Mouse (Mus musculus): ENCODE data around the gene Olfml1.

Gene Olfml1

DNA sequence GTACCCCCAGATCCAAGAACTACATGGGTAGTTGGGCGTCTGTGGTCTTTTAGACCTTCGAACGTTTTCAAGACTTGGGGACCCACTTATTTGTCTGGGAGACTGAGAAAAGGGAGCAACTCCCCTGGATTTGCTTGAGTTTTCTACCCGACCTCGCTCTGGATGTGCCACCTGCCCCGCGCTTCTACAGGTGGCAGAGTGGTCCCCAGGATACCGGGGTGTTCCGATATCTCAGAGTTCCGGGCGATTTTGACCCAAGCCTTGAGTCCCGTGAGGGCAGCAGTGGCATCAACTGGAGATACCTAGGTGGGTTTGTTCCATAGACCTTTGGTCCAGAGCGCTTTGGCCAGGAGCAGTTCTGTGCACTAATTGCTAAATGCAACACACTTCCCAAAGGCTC lies 28.2 kb downstream of the Olfml1 start:
- DNase-seq: no peak

- no peak for DNase-seq
Measured at GRCm38 (mm10) chr7:107596753-107597152, 29.5 kb downstream of the Olfml1 start.

DNA sequence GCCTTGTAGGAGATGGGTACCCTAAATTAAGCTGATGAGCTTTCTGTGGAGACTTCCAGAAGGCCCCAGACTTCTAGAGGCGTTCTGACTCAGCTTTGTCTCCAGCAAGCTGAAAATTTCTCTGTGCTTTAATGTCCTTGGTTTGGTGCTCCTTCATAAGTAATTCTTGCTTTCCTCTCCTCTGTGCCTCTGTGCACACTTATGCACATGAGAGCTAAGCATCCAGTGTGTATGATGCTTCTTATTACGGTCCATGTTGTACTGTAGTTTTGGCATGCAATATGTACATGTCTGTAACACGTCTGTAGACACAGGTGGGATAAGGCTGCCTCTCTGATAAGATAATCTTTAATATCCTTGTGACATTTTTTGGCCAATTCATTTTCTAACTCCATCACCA lies 30.7 kb downstream of the Olfml1 start:
- DNase-seq: no peak

GRCm38 (mm10) chr7:107600651-107601050 lies 33.4 kb downstream of the Olfml1 start:
- DNase-seq: no peak

DNA sequence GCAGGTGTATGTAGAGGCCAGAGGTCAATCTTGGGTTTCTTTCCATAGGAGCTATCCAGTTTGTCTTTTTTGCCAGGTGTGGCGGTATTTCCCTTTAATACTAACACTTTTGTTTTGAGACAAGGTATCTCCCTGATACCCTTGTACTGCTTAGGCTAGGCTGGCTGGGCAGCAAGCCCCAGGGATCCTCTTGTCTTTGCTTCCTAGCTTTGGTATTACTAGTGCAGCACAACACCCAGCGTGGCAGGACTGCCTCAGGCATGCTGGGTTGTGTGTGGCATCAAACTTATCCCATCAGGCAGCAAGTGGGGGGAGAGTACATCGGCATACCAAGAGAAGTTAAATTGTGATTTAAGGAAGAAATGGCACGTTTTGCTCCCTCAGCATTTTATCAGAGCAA lies 35.3 kb downstream of the Olfml1 start:
- no peak for DNase-seq

GRCm38 (mm10) chr7:107602913-107603312 lies 35.7 kb downstream of the Olfml1 start:
- DNase-seq: no peak

DNA sequence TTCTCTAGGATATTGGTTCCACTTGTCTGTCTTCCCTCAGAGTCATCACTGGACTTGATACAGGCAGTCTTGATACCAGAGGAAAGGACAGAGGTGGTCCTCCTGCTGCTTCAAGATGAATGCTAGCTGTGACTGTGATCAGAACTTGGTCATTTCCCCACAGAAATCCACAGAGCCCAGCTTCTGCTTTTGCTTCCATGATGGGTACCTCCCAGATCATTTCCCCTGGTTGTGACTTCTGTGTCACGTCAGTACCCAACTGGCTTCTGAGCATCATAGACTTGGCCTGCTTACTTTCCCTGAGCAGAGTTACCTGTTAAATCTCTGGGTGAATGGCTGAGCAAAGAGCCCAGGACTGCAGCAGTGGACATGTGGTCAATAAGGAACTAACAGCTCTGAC lies 40.5 kb downstream of the Olfml1 start:
- DNase-seq: no peak

- DNase-seq: no peak
Measured at GRCm38 (mm10) chr7:107609622-107610255, 42.5 kb downstream of the Olfml1 start.

- no peak for DNase-seq
Measured at GRCm38 (mm10) chr7:107610880-107611279, 43.6 kb downstream of the Olfml1 start.

GRCm38 (mm10) chr7:107618028-107618992 lies 51.1 kb downstream of the Olfml1 start:
- DNase-seq: no peak

DNA sequence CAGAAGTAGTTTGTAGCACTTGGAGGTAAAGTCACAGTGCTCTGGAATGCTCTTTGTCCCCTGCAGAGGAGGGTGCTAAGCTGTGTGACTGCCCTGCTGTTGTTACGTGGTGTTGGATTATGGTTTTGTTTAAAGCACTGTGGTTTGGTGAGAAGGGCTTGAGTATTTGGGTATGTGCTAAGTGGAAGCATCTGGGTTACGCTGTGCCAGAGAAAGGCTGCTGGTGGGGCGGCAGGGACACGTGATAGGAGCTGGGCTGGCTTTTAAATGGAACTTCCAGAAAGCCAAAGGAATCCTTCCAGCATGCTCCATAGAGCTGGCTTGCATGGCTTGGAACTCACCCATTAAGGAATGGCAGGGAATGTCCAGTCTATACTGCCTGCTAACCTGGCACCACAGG lies 52.0 kb downstream of the Olfml1 start:
- DNase-seq: no peak

DNA sequence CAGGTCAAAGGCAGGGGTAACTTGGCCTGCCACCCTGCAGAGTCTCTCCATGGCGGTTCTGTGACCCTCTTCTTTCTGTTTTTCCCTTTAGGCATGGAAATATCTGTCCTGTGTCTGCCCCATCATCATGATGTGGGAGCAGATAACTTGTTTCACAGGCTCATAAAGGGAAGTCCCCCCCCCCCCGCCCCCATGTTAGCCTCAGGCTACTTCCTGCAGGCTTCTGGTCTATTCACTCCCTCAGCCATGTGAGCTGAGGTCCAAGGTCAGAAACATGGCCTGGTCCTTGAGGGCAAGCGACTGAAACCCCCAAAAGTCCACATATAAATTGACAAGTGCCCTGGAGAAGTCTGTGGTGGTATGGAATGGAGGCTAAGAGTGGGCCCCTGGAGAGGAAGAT lies 52.9 kb downstream of the Olfml1 start:
- DNase-seq: no peak

DNA sequence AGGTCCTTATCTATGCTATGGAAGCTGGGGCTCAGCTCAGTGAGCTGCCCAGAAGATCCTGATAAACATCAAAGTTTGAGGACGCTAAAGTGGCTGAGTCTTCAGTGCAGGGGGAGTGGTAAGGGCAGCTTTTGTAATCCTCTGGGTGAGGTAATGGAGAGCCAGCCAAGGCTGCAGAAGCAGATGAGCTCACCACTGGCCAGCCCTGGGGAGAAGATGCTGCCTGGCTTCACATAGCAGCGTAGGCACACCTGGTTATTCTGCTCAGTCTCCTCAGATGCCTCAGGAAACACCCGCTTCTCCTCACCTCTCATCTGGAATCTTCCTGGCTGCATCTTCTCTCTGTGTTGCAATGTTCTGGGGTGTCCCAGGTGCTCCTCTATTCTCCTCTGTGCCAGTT lies 57.2 kb downstream of the Olfml1 start:
- DNase-seq: no peak

DNA sequence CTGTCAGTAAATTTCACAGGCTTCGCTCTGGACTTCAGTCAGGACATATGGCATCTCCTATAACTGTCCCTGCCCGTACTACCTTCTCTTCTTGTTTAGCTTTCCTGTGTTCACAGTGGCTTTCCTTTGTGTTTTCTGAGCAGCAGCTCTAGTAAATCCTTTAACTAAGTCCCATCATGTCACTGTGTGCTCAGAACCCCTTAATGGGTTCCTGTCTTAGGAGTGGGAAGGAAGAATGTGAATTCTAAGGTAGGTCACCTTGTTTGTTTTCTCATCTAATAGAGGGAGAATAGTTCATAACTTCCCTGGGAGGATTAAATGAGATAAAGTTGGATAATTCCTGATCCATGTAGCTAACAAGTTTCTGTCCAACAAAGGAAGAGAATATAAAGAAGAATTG lies 57.8 kb downstream of the Olfml1 start, which contains the start of gene 5330417H12Rik:
TSS of gene 5330417H12Rik (minus strand) at position 101 of the 400 bp plus-strand sequence.
- DNase-seq: no peak

GRCm38 (mm10) chr7:107625781-107626180 lies 58.5 kb downstream of the Olfml1 start:
- no peak for DNase-seq

DNA sequence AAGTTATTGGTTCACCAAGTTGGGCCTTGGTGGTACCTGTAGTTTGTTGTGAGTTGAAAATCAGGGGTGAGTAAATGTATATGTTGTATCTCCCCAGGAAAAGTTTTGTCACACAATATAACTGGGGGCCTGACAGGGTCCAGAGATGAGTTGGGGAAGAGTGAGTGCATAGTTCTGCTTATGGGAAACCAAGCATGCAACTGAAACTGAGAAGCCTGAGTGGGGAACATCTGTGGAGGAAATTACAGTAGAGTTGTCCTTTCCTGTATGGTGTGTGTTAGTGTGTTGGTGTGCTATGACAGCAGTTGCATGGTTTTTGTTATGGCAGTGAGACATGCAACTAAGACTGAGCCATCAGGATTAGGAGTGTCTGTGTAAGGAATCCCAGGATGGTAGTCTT lies 61.1 kb downstream of the Olfml1 start:
- no peak for DNase-seq

DNA sequence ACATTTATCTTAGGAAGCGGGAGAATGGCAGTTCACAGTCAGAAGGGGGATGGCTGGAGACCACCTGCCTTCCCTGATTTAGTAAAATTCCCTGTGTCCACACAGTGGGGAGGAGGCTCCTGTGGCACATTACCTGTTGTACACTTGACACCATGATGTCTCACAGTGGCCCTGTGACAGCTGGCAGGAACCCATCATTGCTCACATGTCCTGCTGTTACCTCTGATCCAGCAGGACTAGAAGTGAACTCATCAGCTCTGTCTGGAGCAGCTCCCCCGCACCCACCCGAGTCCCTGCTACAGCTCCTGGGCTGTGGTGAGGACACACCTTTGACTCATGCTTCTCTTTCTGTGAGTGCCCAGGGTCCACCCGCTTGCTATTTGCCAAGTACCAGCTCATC lies 66.0 kb downstream of the Olfml1 start:
- no peak for DNase-seq

DNA sequence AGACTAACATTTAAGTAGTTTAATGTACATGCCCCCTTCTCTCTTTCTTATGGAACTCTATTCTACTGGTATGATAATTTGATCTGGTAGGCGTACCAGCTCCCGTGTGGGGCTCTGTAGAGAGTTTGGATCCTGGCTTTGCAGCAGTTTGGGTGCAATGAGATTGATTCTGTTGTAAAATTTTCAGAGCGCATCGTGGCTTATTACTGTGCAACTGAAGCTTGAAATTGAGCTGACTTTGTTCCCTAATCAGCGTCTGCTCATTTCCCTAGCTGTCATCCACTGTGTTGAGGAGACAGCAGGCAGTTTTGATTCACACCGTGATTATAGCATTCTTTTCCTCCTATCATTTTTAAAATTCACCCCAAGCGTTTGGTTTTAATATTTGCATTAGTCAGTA lies 70.2 kb downstream of the Olfml1 start:
- DNase-seq: no peak

DNA sequence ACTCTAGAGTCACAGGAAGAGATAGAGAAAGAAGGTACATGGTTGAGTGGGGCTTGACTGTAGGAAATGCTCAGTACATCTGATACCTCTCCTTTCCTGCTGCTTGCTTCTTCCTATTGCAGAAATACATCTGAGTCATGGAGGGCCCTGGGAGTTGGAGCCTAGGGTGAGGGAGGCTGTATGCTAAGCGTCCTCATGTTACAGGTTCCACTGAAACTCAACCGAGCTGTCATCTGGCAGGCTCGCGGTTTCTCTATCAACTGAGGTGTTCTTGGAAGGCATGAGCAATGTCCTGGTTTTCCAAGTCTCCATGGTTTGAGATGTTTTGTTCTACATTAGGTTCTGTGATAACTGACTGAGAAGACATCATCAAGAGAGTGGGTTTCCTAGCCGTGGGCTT lies 70.8 kb downstream of the Olfml1 start:
- DNase-seq: no peak
